9 mouse cellular contexts compared by ENCODE assay signal in genomic region chr2:67332211-67332610, GRCm38 (mm10).
DNase-seq lines count a peak whose midpoint lies in the region; ATAC-seq and TF ChIP-seq lines count a peak whose summit lies in the region.
"Had no signal": no experiment of that assay in that cellular context is flagged by ENCODE, and none has a peak within 500 bp of the region (broad histone marks: within the 10 kb centered on the region; RNA-seq: fewer than 3 reads in every experiment).

No protein-coding gene starts in this region.

- H3K4me3 ChIP-seq in kidney, adult 2 months (ENCODE audit: insufficient read depth, low read depth, low read length): no peak overlapping the region
- no peak overlapping the region for H3K4me3 ChIP-seq in midbrain, embryonic 13.5 days (replicated peaks)
- H3K4me3 ChIP-seq: erythroblast, embryonic 14.5 days; neural tube, embryonic 13.5 days had no signal

- no peaks in the 10 kb centered on the region for H3K9me3 ChIP-seq in midbrain, embryonic 13.5 days
- H3K9me3 ChIP-seq: neural tube, embryonic 13.5 days had no signal

- no peak overlapping the region for H3K4me2 ChIP-seq in midbrain, embryonic 13.5 days (replicated peaks)
- H3K4me2 ChIP-seq: neural tube, embryonic 13.5 days had no signal

- no peak overlapping the region; the same call in 1 of the 2 replicates for H3K27ac ChIP-seq in kidney, adult 2 months (ENCODE audit: insufficient read depth, low read depth, low read length)
- no peak overlapping the region for H3K27ac ChIP-seq in midbrain, embryonic 13.5 days
- H3K27ac ChIP-seq: neural tube, embryonic 13.5 days had no signal

- TF ChIP-seq CTCF in kidney, adult 2 months (conservative IDR thresholded peaks at IDR 0.05; ENCODE audit: insufficient read depth, insufficient read length, low read depth, low read length): no peak

- 24% methylated on average over 2 of the region's 2 CpGs for WGBS in kidney, adult 2 months
- WGBS in midbrain, embryonic 13.5 days: 77% methylated on average over 2 of the region's 2 CpGs

- H3K36me3 ChIP-seq in kidney, adult 2 months (ENCODE audit: control insufficient read depth, insufficient read depth, low read length): no peaks in the 10 kb centered on the region
- H3K36me3 ChIP-seq in midbrain, embryonic 13.5 days: no peaks in the 10 kb centered on the region
- H3K36me3 ChIP-seq: neural tube, embryonic 13.5 days had no signal

- DNase-seq in left cerebral cortex, postnatal 4 days: peak; percentile 80
- DNase-seq in left cerebral cortex, adult 18-20 months (ENCODE audit: low spot score in 2 of 2): no peak
- DNase-seq in gastrocnemius, adult 18-20 months (ENCODE audit: low spot score): peak; percentile 52
- DNase-seq in kidney, adult 2 months: peak; percentile 66
- DNase-seq in ovary, adult 18-20 months (ENCODE audit: low spot score): peak; percentile 7
- DNase-seq in thymus, postnatal 25 days: no peak

- no peaks in the 10 kb centered on the region for H3K4me1 ChIP-seq in kidney, adult 2 months (ENCODE audit: control insufficient read depth, insufficient read depth, low read length)
- H3K4me1 ChIP-seq in midbrain, embryonic 13.5 days (replicated peaks): no peaks in the 10 kb centered on the region
- H3K4me1 ChIP-seq: neural tube, embryonic 13.5 days had no signal

- no peak for ATAC-seq in midbrain, embryonic 13.5 days

- no peaks in the 10 kb centered on the region for H3K27me3 ChIP-seq in kidney, adult 2 months (replicated peaks; ENCODE audit: control insufficient read depth, insufficient read depth, low read length)
- no peaks in the 10 kb centered on the region for H3K27me3 ChIP-seq in midbrain, embryonic 13.5 days
- H3K27me3 ChIP-seq: neural tube, embryonic 13.5 days had no signal

- intact Hi-C loops in left cerebral cortex, postnatal 4 days (cut with DNase I): no loop called here

- TF ChIP-seq POLR2A in kidney, adult 2 months (IDR thresholded peaks at IDR 0.05; ENCODE audit: low read depth, low read length): no peak

- no peak overlapping the region for H3K9ac ChIP-seq in midbrain, embryonic 13.5 days (replicated peaks)
- H3K9ac ChIP-seq: neural tube, embryonic 13.5 days had no signal

Comparison
In these comparisons a context has a peak if more than half of its experiments do, and no peak if none do; other contexts are left out.
1. DNase-seq: peak in left cerebral cortex, postnatal 4 days (single experiment), gastrocnemius, adult 18-20 months (single experiment), kidney, adult 2 months (single experiment) and ovary, adult 18-20 months (single experiment); none in left cerebral cortex, adult 18-20 months (0 of 2) and thymus, postnatal 25 days (single experiment).